Mouse (Mus musculus) midbrain, embryonic 12.5 days (tissue): ENCODE results near the gene Vmn2r83. TPM values are rescaled to one million over a fixed set of nuclear protein-coding genes. Genes with fewer than 3 reads are reported as not detected.
A peak's percentile ranks its signal among the peaks of the same experiment; 100 is the strongest.

Source experiments
- ATAC-seq: fragments of 200-750 bp; cut with Nextera tagmentation; 2 replicates; pipeline ENCODE4 v1.8.0; 2017; ENCODE audit warnings: low read depth, moderate TSS enrichment, moderate library complexity; ENCODE audit not compliant: low FRiP score
- H3K27ac ChIP-seq: fragments of 300-500 bp; sonication (generic); replicated peaks from 2 replicates; pipeline ENCODE4 v1.5.1; 2016; ENCODE audit warnings: mild to moderate bottlenecking
- H3K27me3 ChIP-seq: fragments of 300-500 bp; sonication (generic); 2 replicates; pipeline ENCODE4 v1.6.1; 2016; ENCODE audit warnings: mild to moderate bottlenecking
- H3K36me3 ChIP-seq: fragments of 300-500 bp; sonication (generic); 2 replicates; pipeline ENCODE4 v1.6.1; 2016
- H3K4me1 ChIP-seq: fragments of 300-500 bp; sonication (generic); 2 replicates; pipeline ENCODE4 v1.6.1; 2016
- H3K4me2 ChIP-seq: fragments of 300-500 bp; sonication (generic); replicated peaks from 2 replicates; pipeline ENCODE4 v1.6.1; 2016; ENCODE audit warnings: mild to moderate bottlenecking, moderate library complexity
- H3K4me3 ChIP-seq: fragments of 300-500 bp; sonication (generic); 2 replicates; pipeline ENCODE4 v1.5.1; 2016; ENCODE audit warnings: mild to moderate bottlenecking
- H3K9ac ChIP-seq: fragments of 300-500 bp; sonication (generic); replicated peaks from 2 replicates; pipeline ENCODE4 v1.6.1; 2016; ENCODE audit warnings: mild to moderate bottlenecking, moderate library complexity
- H3K9me3 ChIP-seq: fragments of 300-500 bp; sonication (generic); 2 replicates; pipeline ENCODE4 v1.6.1; 2016; ENCODE audit warnings: mild to moderate bottlenecking
- WGBS: fragments of 180-500 bp; shearing (Covaris S2); methylation state at CpG from one replicate; pipeline ENCODE4 v1.1.7; 2016; 5-methylcytosine and 5-hydroxymethylcytosine counted together
- polyA plus RNA-seq: library from polyadenylated mRNA; unstranded; fragments of >200 nt; fragmentation: Nextera tagmentation; extraction: Ambion mirVana; gene quantifications from 2 replicates; pipeline ENCODE4 v1.2.1, GENCODE M21; 2016

The Vmn2r83 gene
- polyA plus RNA-seq, 1 experiment from 2014 or later: not detected

DNA sequence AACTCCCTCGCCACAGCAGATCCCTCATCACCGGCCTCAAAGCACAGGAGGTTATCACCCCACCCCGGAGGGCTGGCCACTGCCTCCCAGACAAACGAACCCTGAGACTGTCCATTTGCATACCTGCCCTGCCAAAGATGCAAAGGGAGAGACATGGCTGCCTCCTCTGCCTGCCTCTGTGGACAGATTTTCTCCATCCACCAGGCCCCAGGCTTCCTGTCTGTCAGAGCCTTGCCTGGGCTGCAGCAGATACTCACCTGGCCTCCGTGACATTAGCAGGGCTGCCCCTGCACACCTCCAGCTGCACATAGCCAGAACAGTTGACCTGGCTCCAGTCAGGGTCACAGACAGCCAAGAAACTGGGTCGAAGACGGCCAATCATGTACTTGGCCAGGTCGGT, 61.7 kb downstream of the Vmn2r83 start:
- Histone ChIP-seq H3K4me2 (no peak overlapping the region), H3K4me3 (no peak overlapping the region), H3K27ac (no peak overlapping the region), H3K9me3 (no peaks in the 10 kb centered on the region), H3K9ac (no peak overlapping the region), H3K27me3 (peaks cover 22% of the 10 kb centered on the region; the same call in 1 of the 2 replicates), H3K36me3 (no peaks in the 10 kb centered on the region), H3K4me1 (peaks cover 7% of the 10 kb centered on the region; the same call in 1 of the 2 replicates)
- no peak for ATAC-seq
- 79% methylated on average over 8 of the region's 8 CpGs for WGBS

DNA sequence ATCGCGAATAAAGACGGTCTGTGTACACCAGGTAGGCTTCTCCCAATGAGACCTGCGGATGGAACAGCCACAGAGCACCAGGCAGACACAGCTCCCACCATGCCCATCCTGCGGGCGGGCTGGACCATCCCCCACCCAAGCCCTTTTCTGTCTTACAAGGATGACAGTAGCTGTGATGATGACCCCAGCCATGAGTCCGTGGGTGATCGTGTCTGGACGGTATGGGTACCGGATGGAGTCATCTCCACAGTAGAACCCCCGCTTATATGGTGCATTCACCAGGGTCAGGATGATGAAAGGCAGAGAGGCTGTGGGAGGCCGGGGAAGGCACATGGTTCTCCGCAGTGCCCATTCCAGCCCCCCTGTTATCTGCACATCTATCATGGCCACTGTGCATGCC, 62.2 kb downstream of the Vmn2r83 start:
- Histone ChIP-seq H3K9ac (no peak overlapping the region), H3K36me3 (no peaks in the 10 kb centered on the region), H3K9me3 (no peaks in the 10 kb centered on the region), H3K4me3 (no peak overlapping the region), H3K4me1 (peaks cover 7% of the 10 kb centered on the region; the same call in 1 of the 2 replicates), H3K4me2 (no peak overlapping the region), H3K27ac (no peak overlapping the region), H3K27me3 (peaks cover 26% of the 10 kb centered on the region; the same call in 1 of the 2 replicates)
- WGBS: 95% methylated on average over 13 of the region's 13 CpGs
- ATAC-seq: no peak

DNA sequence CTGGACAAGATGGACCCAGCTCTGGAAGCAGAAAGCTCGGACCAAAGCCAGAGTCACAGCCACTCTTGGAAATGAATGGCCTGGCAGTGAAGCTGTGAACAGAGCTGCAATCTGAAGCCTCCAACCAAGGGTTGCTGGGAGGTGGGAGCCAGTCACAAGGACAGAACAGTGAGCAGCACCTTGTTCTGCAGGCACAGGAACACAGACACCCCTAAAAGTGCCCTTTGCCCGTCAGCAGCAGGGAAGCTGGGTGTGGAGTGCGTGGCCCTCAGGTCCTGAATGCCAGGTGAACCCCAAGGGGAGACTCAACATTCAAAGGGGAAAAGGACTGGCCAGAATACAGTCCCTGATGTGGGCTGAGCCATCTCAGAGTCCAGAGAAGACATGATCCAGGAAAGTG, 63.1 kb downstream of the Vmn2r83 start:
- 88% methylated on average over 3 of the region's 3 CpGs for WGBS
- Histone ChIP-seq H3K9ac (no peak overlapping the region), H3K4me1 (peaks cover 7% of the 10 kb centered on the region; the same call in 1 of the 2 replicates), H3K36me3 (no peaks in the 10 kb centered on the region), H3K4me2 (no peak overlapping the region), H3K27me3 (peaks cover 27% of the 10 kb centered on the region; the same call in 1 of the 2 replicates), H3K9me3 (no peaks in the 10 kb centered on the region), H3K27ac (no peak overlapping the region), H3K4me3 (no peak overlapping the region)
- no peak for ATAC-seq

DNA sequence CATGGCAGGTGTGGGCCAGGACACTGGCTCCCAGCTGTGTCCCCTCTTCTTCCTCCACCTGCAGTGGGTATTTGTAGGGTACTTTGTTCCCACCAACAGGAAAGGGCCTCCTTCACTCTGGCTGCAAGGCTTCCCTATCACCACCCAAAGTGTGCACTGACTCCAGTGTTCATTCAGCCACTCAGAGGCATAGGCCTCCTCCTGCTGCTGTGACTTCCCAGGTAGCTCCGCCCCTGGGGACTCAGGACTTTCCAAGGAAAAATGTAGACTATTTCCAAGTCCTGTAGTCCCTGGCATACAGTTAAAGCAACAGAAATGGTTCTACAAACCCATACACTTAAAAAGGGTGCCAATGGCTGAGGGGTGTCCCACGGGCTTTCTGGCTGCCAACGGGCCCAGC, 64.1 kb downstream of the Vmn2r83 start:
- Histone ChIP-seq H3K9me3 (no peaks in the 10 kb centered on the region), H3K27ac (no peak overlapping the region), H3K36me3 (0 out of 2 replicates have a peak, but pooled peaks cover under 1% of the 10 kb centered on the region), H3K4me2 (peak overlapping the region; percentile 91), H3K9ac (no peak overlapping the region), H3K4me1 (peaks cover 7% of the 10 kb centered on the region; the same call in 1 of the 2 replicates), H3K27me3 (peaks cover 27% of the 10 kb centered on the region; the same call in 1 of the 2 replicates), H3K4me3 (peak overlapping the region; percentile 55)
- 22% methylated on average over 3 of the region's 3 CpGs for WGBS
- no peak for ATAC-seq

DNA sequence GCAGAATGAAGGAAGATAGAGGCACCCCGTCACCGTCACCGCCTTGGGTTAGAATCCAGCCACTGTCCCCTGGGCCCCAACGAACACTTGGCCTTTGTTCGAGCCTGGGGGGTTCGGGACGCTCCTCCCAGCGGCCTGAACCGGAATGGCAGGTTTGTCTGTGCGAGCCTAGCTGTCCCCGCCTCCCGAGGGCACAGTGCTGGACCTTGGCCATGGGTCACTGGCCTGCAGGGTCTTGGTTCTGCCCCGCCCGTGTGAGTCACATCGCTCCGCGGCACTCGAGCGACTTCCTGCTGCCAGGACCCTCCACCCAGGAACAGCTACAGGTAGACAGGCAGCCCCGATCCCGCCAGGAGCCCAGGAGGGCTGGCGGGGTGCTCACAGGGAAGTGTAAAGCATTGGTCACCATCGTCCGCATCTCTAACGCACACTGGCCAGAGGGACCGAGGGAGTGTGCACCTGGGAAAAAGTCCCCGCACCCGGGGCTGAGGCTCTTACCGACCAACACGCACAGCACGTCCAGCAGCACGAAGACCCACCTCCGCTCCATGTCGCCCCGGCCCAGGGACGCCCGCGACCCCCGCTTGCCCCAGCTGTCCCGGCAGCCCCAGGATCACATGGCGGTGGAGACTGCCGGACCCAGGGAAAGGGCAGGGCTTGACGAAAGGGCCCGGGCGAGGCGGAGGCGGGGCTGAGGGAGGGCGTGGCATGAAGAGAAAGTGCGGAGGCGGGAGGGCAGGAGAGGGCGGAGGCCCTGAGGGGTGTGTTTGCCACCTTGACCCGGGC, 64.8 kb downstream of the Vmn2r83 start, which contains the start of gene Plpp2:
Gene Plpp2, minus strand, starts transcription at position 671 of the 786 bp plus-strand sequence.
- WGBS: under 1% methylated on average over 52 of the region's 52 CpGs
- H3K9ac ChIP-seq: peak within 1 kb of the TSS; percentile 60
- H3K4me1 ChIP-seq: peaks cover 7% of the 10 kb centered on the region; the same call in 1 of the 2 replicates
- peak within 1 kb of the TSS; percentile 91 for H3K4me2 ChIP-seq
- ATAC-seq: peak; percentile 79
- peaks cover 27% of the 10 kb centered on the region; the same call in 1 of the 2 replicates for H3K27me3 ChIP-seq
- H3K36me3 ChIP-seq: 0 out of 2 replicates have a peak, but pooled peaks cover 6% of the 10 kb centered on the region
- no peak within 1 kb of the TSS for H3K27ac ChIP-seq
- no peaks in the 10 kb centered on the region for H3K9me3 ChIP-seq
- H3K4me3 ChIP-seq: peak within 1 kb of the TSS; percentile 55

DNA sequence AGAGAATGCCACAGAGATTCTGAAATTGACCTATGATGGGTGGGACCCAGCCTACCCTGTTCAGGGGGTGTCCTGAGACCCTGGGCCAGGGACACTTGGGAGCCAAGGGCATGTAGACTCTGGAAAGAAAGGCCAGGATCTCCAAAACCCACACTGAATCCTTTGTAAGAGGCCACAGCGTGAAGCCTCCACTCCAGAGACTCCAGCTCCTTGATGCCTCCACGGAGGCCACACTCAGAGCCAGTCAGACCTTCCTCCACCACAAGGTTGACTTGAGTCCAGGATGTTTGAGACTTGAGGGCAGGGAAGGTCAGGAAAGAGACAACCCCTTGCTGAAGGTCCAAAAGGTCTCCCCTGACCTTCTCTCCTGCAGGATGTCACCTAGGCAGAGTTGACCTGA, 65.9 kb downstream of the Vmn2r83 start:
- Histone ChIP-seq H3K36me3 (peaks cover 16% of the 10 kb centered on the region; the same call in 1 of the 2 replicates), H3K9ac (no peak overlapping the region), H3K4me2 (no peak overlapping the region), H3K27ac (no peak overlapping the region), H3K27me3 (peaks cover 27% of the 10 kb centered on the region; the same call in 1 of the 2 replicates), H3K4me3 (no peak overlapping the region), H3K4me1 (peaks cover 7% of the 10 kb centered on the region; the same call in 1 of the 2 replicates), H3K9me3 (no peaks in the 10 kb centered on the region)
- 0 out of 2 replicates have a peak, but pooled peaks have one; percentile 8 for ATAC-seq
- WGBS: 93% methylated on average over 2 of the region's 2 CpGs

DNA sequence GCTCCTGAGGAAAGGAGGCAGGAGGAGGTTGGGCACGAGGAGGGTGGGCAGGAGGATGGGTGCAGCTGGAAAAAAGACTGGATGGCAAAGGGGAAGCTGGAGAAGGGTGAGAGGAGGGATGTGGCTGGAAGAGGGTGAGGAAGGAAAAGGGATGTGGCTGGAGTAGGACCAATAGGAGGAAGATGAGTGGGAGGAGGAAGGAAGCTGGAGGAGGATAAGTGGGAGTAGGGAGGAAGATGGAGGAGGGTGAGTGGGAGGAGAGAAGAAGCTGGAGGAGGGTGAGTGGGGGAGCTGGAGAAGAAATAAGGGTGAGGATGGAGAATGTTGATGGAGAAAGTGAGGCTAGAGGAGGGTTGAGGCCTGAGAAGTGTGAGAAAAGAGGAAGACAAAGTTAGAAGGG, 66.9 kb downstream of the Vmn2r83 start:
- WGBS: 81% methylated on average over 1 of the region's 1 CpGs
- no peak overlapping the region for H3K27ac ChIP-seq
- no peak overlapping the region for H3K4me3 ChIP-seq
- peaks cover 26% of the 10 kb centered on the region for H3K36me3 ChIP-seq
- no peak overlapping the region for H3K4me2 ChIP-seq
- no peak for ATAC-seq
- H3K4me1 ChIP-seq: peaks cover 7% of the 10 kb centered on the region; the same call in 1 of the 2 replicates
- H3K9ac ChIP-seq: no peak overlapping the region
- H3K9me3 ChIP-seq: no peaks in the 10 kb centered on the region
- peaks cover 27% of the 10 kb centered on the region; the same call in 1 of the 2 replicates for H3K27me3 ChIP-seq

DNA sequence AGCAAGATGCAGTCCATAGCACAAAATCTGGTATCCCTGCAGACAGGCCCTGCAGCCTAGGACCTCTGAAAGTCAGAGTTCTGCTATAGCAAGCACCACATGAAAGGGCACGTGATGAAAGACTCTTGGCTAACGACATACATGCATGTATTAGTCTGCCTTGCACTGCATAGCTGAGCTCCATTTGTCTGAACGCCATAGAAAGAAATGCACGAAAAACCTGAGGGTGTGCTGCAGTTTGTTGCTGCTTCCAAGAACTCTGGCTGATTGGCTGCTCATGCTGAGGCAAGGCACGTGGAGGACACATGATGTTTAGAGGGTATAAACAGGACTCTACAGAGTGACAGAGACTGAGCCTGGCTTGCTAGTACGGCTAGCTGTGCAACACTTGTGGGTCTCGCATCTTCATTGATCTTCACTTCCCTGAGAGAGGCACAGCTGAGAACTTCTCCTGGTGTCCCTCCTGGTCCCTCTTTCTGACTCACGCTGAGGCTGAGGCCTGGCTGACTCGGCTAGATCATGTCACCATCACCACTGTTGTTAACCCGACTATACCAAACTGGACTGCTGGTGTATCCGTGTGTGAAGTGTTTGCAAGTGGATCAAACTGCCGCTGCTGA, 68.0 kb downstream of the Vmn2r83 start:
- H3K4me3 ChIP-seq: no peak overlapping the region
- H3K36me3 ChIP-seq: peaks cover 38% of the 10 kb centered on the region
- no peaks in the 10 kb centered on the region for H3K9me3 ChIP-seq
- H3K4me2 ChIP-seq: no peak overlapping the region
- peaks cover 7% of the 10 kb centered on the region; the same call in 1 of the 2 replicates for H3K4me1 ChIP-seq
- WGBS: 80% methylated on average over 12 of the region's 12 CpGs
- H3K27me3 ChIP-seq: peaks cover 27% of the 10 kb centered on the region; the same call in 1 of the 2 replicates
- no peak overlapping the region for H3K9ac ChIP-seq
- H3K27ac ChIP-seq: no peak overlapping the region
- ATAC-seq: no peak

DNA sequence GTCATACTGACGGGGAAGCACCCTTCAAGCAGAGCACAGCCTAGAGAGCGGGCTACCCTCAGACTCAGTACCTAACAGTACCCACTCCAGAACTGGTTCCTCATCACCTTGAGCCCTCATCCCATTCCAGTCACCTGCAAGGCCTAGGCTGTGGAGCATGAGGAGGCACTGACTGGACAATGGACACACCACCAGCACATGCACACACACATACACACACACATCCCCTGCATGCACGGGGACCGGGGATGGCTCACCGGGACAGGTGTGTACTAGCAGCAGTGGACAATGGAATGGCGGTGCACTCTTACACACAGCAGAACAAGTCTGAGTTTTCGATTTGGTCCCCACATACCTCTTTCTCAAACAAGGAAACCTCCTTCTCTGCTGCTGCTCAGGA, 68.7 kb downstream of the Vmn2r83 start:
- 90% methylated on average over 7 of the region's 7 CpGs for WGBS
- Histone ChIP-seq H3K27me3 (peaks cover 25% of the 10 kb centered on the region; the same call in 1 of the 2 replicates), H3K36me3 (peaks cover 45% of the 10 kb centered on the region), H3K9ac (no peak overlapping the region), H3K9me3 (no peaks in the 10 kb centered on the region), H3K4me3 (no peak overlapping the region), H3K27ac (no peak overlapping the region), H3K4me1 (peaks cover 7% of the 10 kb centered on the region; the same call in 1 of the 2 replicates), H3K4me2 (no peak overlapping the region)
- no peak for ATAC-seq

DNA sequence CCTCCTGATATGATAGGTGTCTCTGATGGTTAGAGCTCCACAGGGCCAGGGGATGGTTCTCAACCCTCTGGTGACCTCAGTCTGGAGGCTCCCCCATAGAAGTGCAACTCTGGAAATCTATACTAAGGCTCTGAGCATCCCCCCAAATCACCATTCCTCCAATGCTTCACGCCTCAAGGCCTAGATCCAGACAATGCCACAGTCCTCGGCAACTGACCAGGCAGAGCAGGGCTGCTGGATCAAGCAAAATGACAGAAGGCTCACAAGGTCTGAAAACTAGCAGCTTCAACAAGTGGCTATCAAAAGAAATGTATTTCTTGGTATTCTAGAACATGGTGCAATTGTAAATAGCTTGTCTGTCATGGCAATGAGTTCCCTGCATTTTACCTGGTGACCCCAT, 69.2 kb downstream of the Vmn2r83 start:
- no peak overlapping the region for H3K4me2 ChIP-seq
- H3K9me3 ChIP-seq: no peaks in the 10 kb centered on the region
- 73% methylated on average over 2 of the region's 2 CpGs for WGBS
- no peak overlapping the region for H3K4me3 ChIP-seq
- peaks cover 21% of the 10 kb centered on the region; the same call in 1 of the 2 replicates for H3K27me3 ChIP-seq
- no peak overlapping the region for H3K27ac ChIP-seq
- H3K4me1 ChIP-seq: peaks cover 7% of the 10 kb centered on the region; the same call in 1 of the 2 replicates
- H3K36me3 ChIP-seq: peaks cover 50% of the 10 kb centered on the region
- ATAC-seq: no peak
- no peak overlapping the region for H3K9ac ChIP-seq

DNA sequence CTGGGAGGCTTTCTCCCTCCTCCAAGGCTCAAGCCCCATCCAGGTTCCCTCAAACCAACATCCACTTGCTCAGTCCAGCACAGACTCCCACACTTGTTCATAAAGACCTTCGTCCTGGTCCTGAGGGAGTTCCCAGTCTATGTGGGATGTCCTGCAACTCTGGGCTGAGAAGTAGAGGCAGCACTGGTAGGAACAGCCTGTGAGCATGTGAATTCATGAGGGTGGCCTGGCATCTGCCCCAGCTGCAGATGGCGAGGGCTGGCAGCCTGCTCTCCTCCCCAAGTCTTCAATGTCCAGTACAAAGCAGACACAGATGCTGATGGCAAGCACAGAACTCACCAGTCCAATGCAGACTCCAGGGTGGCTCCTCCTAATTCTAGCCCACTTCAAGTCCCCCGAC, 69.8 kb downstream of the Vmn2r83 start:
- no peak overlapping the region for H3K4me3 ChIP-seq

More for the DNA sequence above, 69.8 kb downstream of the Vmn2r83 start:
- Histone ChIP-seq H3K4me1 (peaks cover 5% of the 10 kb centered on the region; the same call in 1 of the 2 replicates), H3K9me3 (no peaks in the 10 kb centered on the region), H3K27ac (no peak overlapping the region), H3K27me3 (peaks cover 21% of the 10 kb centered on the region; the same call in 1 of the 2 replicates), H3K36me3 (peaks cover 55% of the 10 kb centered on the region), H3K4me2 (no peak overlapping the region), H3K9ac (no peak overlapping the region)
- ATAC-seq: no peak
- 92% methylated on average over 3 of the region's 3 CpGs for WGBS
